Mouse (Mus musculus): Measurements from ENCODE around the gene Car3.

The Car3 gene

GRCm38 (mm10) chr3:14876325-14876918 is 13.1 kb downstream of the Car3 start:
- no peak for DNase-seq (ENCODE audit: low spot score)

- DNase-seq (ENCODE audit: low spot score): no peak
Measured at GRCm38 (mm10) chr3:14877251-14877909, 14.1 kb downstream of the Car3 start.

GRCm38 (mm10) chr3:14878749-14879223 is 15.5 kb downstream of the Car3 start:
- no peak for DNase-seq (ENCODE audit: low spot score)

- no peak for DNase-seq (ENCODE audit: low spot score)
Measured at GRCm38 (mm10) chr3:14879293-14879692, 16.0 kb downstream of the Car3 start.

GRCm38 (mm10) chr3:14880277-14880676 is 17.0 kb downstream of the Car3 start:
- no peak for DNase-seq (ENCODE audit: low spot score)

- DNase-seq (ENCODE audit: low spot score): no peak
Measured at GRCm38 (mm10) chr3:14882005-14882404, 18.7 kb downstream of the Car3 start.

- no peak for DNase-seq (ENCODE audit: low spot score)
Measured at GRCm38 (mm10) chr3:14882756-14883155, 19.4 kb downstream of the Car3 start.

- DNase-seq (ENCODE audit: low spot score): no peak
Measured at GRCm38 (mm10) chr3:14884826-14885225, 21.5 kb downstream of the Car3 start.

GRCm38 (mm10) chr3:14886102-14887098 is 23.1 kb downstream of the Car3 start, which contains the start of gene Car2:
Gene Car2 (plus strand): TSS chr3:14886273.
- peak; percentile 71 for DNase-seq (ENCODE audit: low spot score)

GRCm38 (mm10) chr3:14887134-14887666 is 23.9 kb downstream of the Car3 start:
- DNase-seq (ENCODE audit: low spot score): no peak

GRCm38 (mm10) chr3:14887686-14888295 is 24.5 kb downstream of the Car3 start:
- no peak for DNase-seq (ENCODE audit: low spot score)

- no peak for DNase-seq (ENCODE audit: low spot score)
Measured at GRCm38 (mm10) chr3:14888549-14888948, 25.2 kb downstream of the Car3 start.

GRCm38 (mm10) chr3:14889085-14889484 is 25.8 kb downstream of the Car3 start:
- no peak for DNase-seq (ENCODE audit: low spot score)

GRCm38 (mm10) chr3:14889716-14890409 is 26.6 kb downstream of the Car3 start:
- no peak for DNase-seq (ENCODE audit: low spot score)

GRCm38 (mm10) chr3:14892991-14893390 is 29.7 kb downstream of the Car3 start:
- DNase-seq (ENCODE audit: low spot score): no peak

GRCm38 (mm10) chr3:14893700-14894099 is 30.4 kb downstream of the Car3 start:
- DNase-seq (ENCODE audit: low spot score): no peak

GRCm38 (mm10) chr3:14895333-14895732 is 32.0 kb downstream of the Car3 start:
- DNase-seq (ENCODE audit: low spot score): no peak

- DNase-seq (ENCODE audit: low spot score): no peak
Measured at GRCm38 (mm10) chr3:14897770-14898169, 34.5 kb downstream of the Car3 start.

GRCm38 (mm10) chr3:14903380-14903779 is 40.1 kb downstream of the Car3 start:
- DNase-seq (ENCODE audit: low spot score): no peak

- DNase-seq (ENCODE audit: low spot score): no peak
Measured at GRCm38 (mm10) chr3:14904165-14904564, 40.9 kb downstream of the Car3 start.

GRCm38 (mm10) chr3:14907271-14907670 is 44.0 kb downstream of the Car3 start:
- DNase-seq (ENCODE audit: low spot score): no peak

Measured in layer of hippocampus, adult 11-12 months (tissue).